Mouse (Mus musculus) gastrocnemius, postnatal 10 days (tissue): ENCODE data around the gene Mlx. TPM values are rescaled to one million over a fixed set of nuclear protein-coding genes. Genes with fewer than 3 reads are reported as not detected.
"Not testable (repeated sequence)": the region's sequence is repeated elsewhere in the genome, so short reads cannot be mapped to it uniquely, and the experiment has no call there.

Experiments
- DNase-seq: peaks from one replicate; pipeline ENCODE4 v3.0.0; 2021; ENCODE audit warnings: mixed read lengths
- total RNA-seq, 2 experiments: library from RNA; stranded (reverse); gene quantifications; 2 replicates each; pipeline ENCODE4 v1.2.3; 2021

Gene Mlx
- total RNA-seq, 2 experiments from 2014 or later: 10.7 to 12.2 TPM

- DNase-seq: no peak
These were observed 11.2 kb downstream of the Mlx start for GRCm38 (mm10) chr11:101098231-101098630.

DNA sequence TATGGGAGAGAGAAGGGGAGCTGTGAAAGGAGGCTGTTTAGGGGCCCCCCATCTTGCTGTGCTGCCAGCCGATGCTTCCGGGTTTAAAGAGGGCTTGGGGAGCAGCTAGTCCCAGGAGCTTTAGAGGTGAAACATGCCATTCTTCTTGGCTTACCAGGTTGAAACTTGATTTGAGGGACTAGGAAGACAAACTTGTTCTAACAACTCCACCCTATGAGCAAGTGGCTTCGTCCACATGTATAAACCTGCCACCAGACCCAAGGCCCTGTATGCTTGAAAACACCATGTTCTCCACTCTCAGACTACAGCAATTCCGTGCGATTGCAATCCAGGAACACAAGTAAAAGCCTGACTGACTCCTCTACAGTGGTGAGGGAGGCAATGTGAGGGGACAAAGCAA is 15.9 kb downstream of the Mlx start:
- DNase-seq: no peak

GRCm38 (mm10) chr11:101109351-101109750 is 22.3 kb downstream of the Mlx start:
- no peak for DNase-seq

GRCm38 (mm10) chr11:101110708-101111107 is 23.6 kb downstream of the Mlx start:
- DNase-seq: no peak

DNA sequence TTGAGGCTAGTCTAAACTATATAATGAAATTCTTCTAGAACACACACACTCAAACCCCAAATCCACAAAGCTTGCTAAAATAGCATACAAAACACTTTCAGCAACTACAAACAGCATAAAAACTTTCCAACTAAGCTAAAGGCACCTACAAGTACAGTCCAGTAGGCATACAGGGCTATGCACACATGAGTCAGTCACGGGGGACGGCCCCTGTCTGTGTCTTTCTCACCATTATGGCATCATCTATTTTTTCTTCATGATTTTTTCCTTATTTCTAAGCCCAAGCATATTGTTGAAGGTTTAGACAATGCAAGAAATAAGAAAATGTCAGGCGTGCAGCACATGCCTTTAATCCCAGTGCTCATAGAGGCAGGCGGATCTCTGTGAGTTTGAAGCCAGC is 24.1 kb downstream of the Mlx start:
- DNase-seq: no peak

DNA sequence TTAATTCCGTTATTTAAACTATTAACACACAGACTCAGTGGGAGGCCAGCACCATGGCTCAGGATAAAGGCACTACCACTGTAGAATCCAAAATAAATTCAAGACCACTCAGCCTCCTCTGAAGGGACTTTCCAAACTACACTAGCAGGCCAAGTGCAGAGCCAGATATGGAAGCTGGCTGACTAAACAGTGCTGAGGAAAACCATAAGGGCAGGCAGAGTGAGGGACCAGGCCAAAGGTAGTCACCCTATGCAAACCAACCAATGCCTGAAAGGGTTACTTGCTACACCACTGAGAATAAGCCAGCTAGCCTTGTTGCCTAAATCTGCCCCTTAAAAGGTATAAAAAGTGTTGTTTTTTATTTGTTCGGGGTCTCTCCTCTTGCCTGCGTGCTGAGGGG is 25.1 kb downstream of the Mlx start:
- DNase-seq: no peak

GRCm38 (mm10) chr11:101115564-101115963 is 28.5 kb downstream of the Mlx start:
- DNase-seq: no peak

DNA sequence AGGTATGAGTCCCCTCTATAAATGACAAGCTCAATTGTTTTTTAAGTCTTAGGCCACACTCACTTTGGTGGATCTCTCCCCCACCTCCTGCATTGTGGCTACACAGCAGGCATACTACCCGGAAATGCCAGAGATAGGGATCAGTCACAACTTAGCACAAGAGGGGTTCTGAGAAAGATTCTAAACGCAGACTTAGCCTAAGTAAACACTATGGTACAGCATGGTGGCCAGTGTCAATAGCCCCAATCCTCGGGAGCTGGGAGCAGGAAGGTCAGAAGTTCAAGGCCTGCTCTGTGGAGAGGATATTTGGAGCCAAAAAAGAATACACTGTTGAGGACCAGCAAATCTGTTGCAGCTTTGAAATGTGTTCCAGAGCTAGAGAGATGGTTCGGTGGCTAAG is 31.0 kb downstream of the Mlx start:
- no peak for DNase-seq

DNA sequence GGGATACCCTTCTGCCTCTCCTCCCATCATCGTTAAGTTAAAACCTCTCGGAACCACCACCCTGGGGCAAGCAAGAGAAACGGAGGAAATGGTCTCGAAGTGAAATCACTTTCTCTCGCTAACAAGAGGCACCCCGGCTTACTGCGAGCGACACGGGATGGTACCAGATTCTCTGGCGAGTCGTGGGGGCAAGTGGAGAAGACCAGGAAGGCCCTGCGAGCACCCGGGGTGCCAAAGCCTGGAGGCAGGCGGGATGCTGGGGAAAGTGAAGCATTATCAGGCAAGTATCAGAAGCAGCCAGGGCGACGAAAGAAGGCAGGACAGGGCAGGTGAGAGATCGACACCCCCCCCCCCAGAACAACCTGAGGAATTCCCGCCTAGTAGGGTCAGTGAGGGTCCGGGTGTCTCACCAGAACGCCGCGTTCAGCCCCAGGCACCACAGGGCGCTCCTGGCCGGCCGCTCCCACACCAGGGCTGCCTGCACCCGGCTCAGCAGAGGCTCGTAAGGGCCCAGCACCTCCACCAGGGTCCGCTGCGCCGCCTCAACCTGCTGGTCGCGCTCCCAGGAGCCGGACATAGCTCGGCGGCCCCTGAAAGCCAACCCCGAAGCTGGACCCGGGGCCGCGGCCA is 32.2 kb downstream of the Mlx start:
- DNase-seq: no peak

DNA sequence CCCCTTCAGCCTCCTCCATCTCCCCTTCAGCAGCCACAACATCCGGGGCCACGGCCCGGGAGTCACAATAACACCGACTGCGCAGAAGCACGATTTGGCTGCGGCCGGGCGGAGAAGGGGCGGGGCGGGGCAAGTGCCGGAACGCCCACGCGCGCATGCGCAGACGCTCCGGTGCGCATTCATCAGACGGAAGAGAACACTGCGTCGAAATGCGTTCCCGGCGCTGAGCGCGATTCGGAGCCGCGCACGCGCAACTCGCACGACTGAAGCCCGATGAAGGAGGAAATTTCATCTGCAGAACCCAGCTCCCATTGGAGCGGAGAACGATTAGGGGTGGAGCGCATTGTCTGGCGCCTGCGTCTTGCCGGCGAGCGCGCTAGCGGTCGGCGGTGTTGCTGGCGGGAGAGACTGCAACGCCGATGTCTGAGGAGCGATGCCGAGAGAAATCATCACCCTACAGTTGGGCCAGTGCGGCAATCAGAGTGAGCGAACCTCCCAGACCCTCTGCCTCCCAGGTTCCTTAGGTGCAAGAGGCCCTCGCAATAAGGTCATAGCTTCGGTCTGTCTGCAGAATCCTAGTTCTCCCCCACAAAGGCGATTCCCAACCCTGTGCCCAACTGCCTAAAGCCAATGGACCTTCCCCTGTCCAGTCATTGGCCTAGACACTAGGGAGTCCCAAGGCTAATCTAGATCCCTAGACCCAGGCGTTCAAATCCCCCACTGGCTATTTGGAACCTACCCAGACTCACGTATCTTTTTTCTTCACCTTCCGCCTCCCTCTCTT is 32.9 kb downstream of the Mlx start, which contains the start of the genes Retreg3 and Tubg1:
TSS of gene Retreg3 (minus strand) at position 133 of the 784 bp plus-strand sequence.
TSS of gene Tubg1 (plus strand) at position 178 of the 784 bp plus-strand sequence.
- DNase-seq: peak; percentile 100

DNA sequence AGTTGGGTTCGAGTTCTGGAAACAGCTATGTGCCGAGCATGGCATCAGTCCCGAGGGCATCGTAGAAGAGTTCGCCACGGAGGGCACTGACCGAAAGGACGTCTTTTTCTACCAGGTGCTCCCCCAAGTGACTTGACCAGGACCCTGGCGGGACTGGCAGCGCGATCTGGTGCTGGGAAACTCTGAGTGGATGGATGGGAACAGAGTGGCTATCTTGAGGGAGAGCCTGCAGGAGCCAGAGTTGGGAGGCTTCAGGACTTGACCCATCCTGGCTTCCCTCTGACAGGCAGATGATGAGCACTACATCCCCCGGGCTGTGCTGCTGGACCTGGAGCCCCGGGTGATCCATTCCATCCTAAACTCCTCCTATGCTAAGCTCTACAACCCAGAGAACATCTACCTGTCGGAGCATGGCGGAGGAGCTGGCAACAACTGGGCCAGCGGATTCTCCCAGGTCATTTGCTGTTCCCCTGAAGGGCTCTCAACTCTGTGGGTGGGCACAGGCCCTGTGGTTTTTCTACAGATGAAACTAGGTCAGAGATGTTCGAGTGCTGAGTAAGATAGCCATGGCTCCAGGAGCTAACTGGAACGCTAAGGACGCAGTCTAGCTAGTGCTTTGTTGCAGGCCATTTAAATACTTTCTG is 33.6 kb downstream of the Mlx start:
- DNase-seq: peak; percentile 12

- not testable (repeated sequence) for DNase-seq
These were observed 37.4 kb downstream of the Mlx start for GRCm38 (mm10) chr11:101124494-101124893.

- DNase-seq: not testable (repeated sequence)
These were observed 37.9 kb downstream of the Mlx start for GRCm38 (mm10) chr11:101125008-101125407.

GRCm38 (mm10) chr11:101127075-101127474 is 40.0 kb downstream of the Mlx start:
- peak; percentile 30 for DNase-seq

- no peak for DNase-seq
These were observed 42.0 kb downstream of the Mlx start for GRCm38 (mm10) chr11:101128996-101129577.

GRCm38 (mm10) chr11:101130056-101130756 is 43.1 kb downstream of the Mlx start:
- peak; percentile 66 for DNase-seq

DNA sequence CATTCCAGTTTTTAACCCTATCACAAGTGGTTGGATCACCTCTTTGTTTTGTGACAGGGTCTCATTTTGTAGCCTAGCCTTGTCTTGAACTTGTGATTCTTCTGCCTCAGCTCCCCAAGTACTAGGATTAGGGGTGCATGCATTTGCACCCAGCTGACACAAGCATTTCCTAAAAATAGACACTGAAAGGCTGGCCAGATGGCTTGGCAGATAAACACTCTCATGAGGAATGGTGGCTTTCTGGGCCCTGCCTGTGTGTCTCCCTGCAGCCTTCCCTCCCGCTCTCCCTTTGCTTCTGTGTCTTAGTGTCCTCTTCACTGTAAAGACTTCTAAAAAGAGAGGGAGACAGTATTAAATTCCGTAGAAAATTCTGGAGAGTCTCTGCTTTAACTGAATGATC is 44.1 kb downstream of the Mlx start:
- no peak for DNase-seq

DNA sequence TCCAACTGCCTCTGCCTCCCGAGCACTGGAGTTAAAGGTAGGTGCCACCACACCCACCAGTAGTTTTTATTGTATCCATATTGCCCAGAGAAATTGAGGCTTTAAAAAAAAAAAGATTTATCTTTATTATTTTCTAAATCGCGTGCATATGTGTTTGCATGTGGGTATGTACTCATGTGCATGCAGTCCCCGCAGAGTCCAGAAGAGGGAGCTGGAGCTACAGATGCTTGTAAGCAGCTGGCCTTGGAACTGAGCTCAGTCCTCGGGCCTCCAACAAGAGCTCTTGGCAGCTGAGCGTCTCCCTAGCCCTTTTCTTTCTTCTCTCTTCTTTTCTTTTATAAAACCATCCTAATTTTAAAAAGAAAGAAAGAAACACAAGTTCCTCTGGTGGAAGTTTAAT is 44.6 kb downstream of the Mlx start:
- DNase-seq: peak; percentile 52

DNA sequence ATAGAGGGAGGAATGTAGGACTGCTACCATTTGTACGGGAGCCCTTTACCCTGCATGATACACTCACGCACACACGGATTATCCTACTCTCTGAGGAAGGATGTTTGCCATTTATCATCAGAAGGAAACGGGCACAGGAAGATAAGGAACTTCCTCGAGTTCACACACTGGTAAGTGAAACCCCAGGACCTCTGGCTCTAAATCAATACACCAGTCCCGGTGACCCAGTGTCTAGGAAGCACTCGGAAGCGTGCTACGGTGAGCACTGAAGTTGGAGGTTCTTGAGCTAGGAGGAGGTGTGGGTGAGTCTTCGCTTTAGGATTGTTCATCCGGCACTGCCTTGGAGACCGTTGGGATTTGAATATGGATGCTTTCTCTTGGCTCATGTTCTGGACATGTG is 46.0 kb downstream of the Mlx start:
- no peak for DNase-seq

GRCm38 (mm10) chr11:101134217-101134865 is 47.3 kb downstream of the Mlx start:
- no peak for DNase-seq

- no peak for DNase-seq
These were observed 49.9 kb downstream of the Mlx start for GRCm38 (mm10) chr11:101137000-101137399.
